Mouse (Mus musculus) kidney, postnatal 0 days (tissue): Measurements from ENCODE around the gene Enho. TPM values are rescaled to one million over a fixed set of nuclear protein-coding genes. Genes with fewer than 3 reads are reported as not detected.

Experiments used
- ATAC-seq: fragments of 200-750 bp; cut with Nextera tagmentation; replicated peaks from 2 replicates; pipeline ENCODE4 v1.8.0; 2017; ENCODE audit warnings: low read depth, moderate number of reproducible peaks, moderate TSS enrichment, moderate library complexity; ENCODE audit not compliant: low FRiP score
- DNase-seq: peaks from one replicate; pipeline ENCODE4 v3.0.0-alpha.2; 2016; ENCODE audit warnings: low spot score
- H3K27ac ChIP-seq: fragments of 300-500 bp; sonication (generic); 2 replicates; pipeline ENCODE4 v1.5.1; 2014; ENCODE audit warnings: mild to moderate bottlenecking
- H3K27me3 ChIP-seq: fragments of 300-500 bp; sonication (generic); 2 replicates; pipeline ENCODE4 v1.6.1; 2014; ENCODE audit warnings: low read length, mixed read lengths; ENCODE audit not compliant: insufficient read depth
- H3K36me3 ChIP-seq: fragments of 300-500 bp; sonication (generic); 2 replicates; pipeline ENCODE4 v1.6.1; 2014; ENCODE audit warnings: low read length, mixed read lengths; ENCODE audit not compliant: insufficient read depth
- H3K4me1 ChIP-seq: fragments of 300-500 bp; sonication (generic); replicated peaks from 2 replicates; pipeline ENCODE4 v1.6.1; 2014; ENCODE audit warnings: antibody characterized with exemption, low read length, mixed read lengths; ENCODE audit not compliant: insufficient read depth
- H3K4me2 ChIP-seq: fragments of 300-500 bp; sonication (generic); 2 replicates; pipeline ENCODE4 v1.6.1; 2014; ENCODE audit warnings: mild to moderate bottlenecking, low read length, moderate library complexity, mixed read lengths
- H3K4me3 ChIP-seq: fragments of 300-500 bp; sonication (generic); replicated peaks from 2 replicates; pipeline ENCODE4 v1.5.1; 2014; ENCODE audit warnings: low read depth, low read length
- H3K9ac ChIP-seq: fragments of 300-500 bp; sonication (generic); 2 replicates; pipeline ENCODE4 v1.6.1; 2014; ENCODE audit warnings: low read depth, low read length
- H3K9me3 ChIP-seq: fragments of 300-500 bp; sonication (generic); replicated peaks from 2 replicates; pipeline ENCODE4 v1.6.1; 2016; ENCODE audit warnings: low read length, inconsistent platforms, mixed read lengths
- CTCF ChIP-seq: IDR thresholded peaks from 2 replicates; pipeline ENCODE4 v1.5.1; 2016; ENCODE audit warnings: antibody characterized with exemption, low read depth, mild to moderate bottlenecking, moderate library complexity
- WGBS: fragments of 180-500 bp; shearing (Covaris S2); extraction: QIAGEN DNeasy Blood & Tissue Kit; methylation state at CpG from one replicate; pipeline ENCODE4 v1.1.7; 2014; 5-methylcytosine and 5-hydroxymethylcytosine counted together
- polyA plus RNA-seq: library from polyadenylated mRNA; unstranded; fragments of >200 nt; fragmentation: Nextera tagmentation; extraction: Ambion mirVana; gene quantifications from 2 replicates; pipeline ENCODE4 v1.2.1, GENCODE M21; 2015

Enho gene
- polyA plus RNA-seq, 1 experiment from 2014 or later = 23.9 TPM

- no peaks in the 10 kb centered on the region for H3K9me3 ChIP-seq
- no peaks in the 10 kb centered on the region for H3K36me3 ChIP-seq
- H3K27me3 ChIP-seq = no peaks in the 10 kb centered on the region
- no peak for TF ChIP-seq CTCF
- DNase-seq (no peak), ATAC-seq (no peak)
- H3K4me1 ChIP-seq = peaks cover 28% of the 10 kb centered on the region; the same call in 1 of the 2 replicates
- H3K9ac ChIP-seq = no peak overlapping the region
- no peak overlapping the region for H3K4me2 ChIP-seq
- no peak overlapping the region for H3K27ac ChIP-seq
- WGBS = 64% methylated on average over 9 of the region's 9 CpGs
- H3K4me3 ChIP-seq = no peak overlapping the region
These were observed 7.1 kb downstream of the Enho start for GRCm38 (mm10) chr4:41633001-41633400.

DNA sequence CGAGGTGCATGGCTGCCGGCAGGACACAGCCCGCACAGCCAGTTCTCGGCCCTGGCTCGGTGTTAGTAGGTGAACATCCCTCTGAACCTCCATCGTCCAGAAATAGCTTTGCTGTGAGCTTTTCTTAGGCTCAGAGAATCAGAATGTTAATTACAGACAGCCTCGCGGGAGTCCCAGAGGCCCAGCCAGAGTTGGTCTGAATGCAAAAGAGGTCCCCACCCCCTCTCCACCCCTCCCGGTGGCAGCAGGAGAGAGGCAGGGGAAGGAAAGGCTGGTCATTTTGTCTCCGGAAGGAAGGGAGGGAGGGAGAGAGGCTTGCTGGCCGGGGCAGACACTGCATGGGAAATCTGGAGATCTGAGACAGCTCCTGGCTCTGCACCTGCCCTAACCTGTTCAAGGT lies 8.7 kb downstream of the Enho start:
- DNase-seq = peak; percentile 62
- no peak for ATAC-seq
- 4% methylated on average over 11 of the region's 11 CpGs for WGBS
- TF ChIP-seq CTCF = no peak
- peaks cover 23% of the 10 kb centered on the region; the same call in 1 of the 2 replicates for H3K4me1 ChIP-seq
- peak overlapping the region; percentile 29; the same call in 1 of the 2 replicates for H3K9ac ChIP-seq
- no peaks in the 10 kb centered on the region for H3K36me3 ChIP-seq
- no peak overlapping the region for H3K4me2 ChIP-seq
- H3K9me3 ChIP-seq = no peaks in the 10 kb centered on the region
- H3K27me3 ChIP-seq = no peaks in the 10 kb centered on the region
- no peak overlapping the region for H3K4me3 ChIP-seq
- peak overlapping the region; percentile 8; the same call in 1 of the 2 replicates for H3K27ac ChIP-seq

- no peak overlapping the region for H3K4me3 ChIP-seq
- no peak for TF ChIP-seq CTCF
- ATAC-seq (no peak), DNase-seq (no peak)
- no peaks in the 10 kb centered on the region for H3K36me3 ChIP-seq
- no peaks in the 10 kb centered on the region for H3K27me3 ChIP-seq
- H3K9ac ChIP-seq = no peak overlapping the region
- WGBS = 44% methylated on average over 6 of the region's 6 CpGs
- H3K27ac ChIP-seq = no peak overlapping the region
- no peaks in the 10 kb centered on the region for H3K9me3 ChIP-seq
- H3K4me1 ChIP-seq = peaks cover 15% of the 10 kb centered on the region; the same call in 1 of the 2 replicates
- H3K4me2 ChIP-seq = no peak overlapping the region
These were observed 9.9 kb downstream of the Enho start for GRCm38 (mm10) chr4:41630196-41630595.

DNA sequence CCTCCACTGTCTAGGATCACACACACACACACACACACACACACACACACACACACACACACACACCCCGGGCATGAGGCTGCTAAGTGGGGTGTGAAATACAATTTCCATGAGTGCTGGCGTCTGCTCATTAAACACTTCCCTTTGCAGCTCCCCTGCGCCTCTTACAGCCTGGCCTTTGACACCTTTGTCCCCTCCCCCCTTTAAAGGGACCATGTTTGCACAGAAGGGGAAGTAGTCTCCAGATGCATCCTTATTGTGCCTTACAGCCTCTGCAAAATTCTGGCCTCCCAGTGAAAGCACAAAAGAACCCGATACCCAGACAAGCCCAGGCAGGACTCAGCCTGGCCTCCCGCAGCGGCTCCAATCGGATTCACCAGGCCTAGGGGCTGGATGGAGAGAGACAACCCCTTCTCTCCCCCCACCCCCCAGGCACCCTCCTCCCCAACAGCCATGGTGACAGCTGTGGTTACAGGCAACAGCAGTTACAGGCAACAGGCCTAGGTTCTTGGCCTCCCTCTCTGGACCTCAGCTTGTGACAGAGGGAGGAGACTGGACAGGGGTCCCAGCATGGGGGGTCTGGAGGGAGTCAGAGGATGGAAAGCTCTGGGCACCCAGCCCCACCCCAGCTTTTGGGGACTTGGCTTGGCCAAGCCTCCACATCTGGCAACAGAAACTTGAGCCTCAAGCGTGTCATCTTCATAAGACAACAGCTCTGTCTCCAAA lies 11.8 kb downstream of the Enho start:
- Histone ChIP-seq H3K9ac (peak overlapping the region; percentile 29; the same call in 1 of the 2 replicates), H3K9me3 (no peaks in the 10 kb centered on the region), H3K4me3 (no peak overlapping the region), H3K36me3 (no peaks in the 10 kb centered on the region), H3K4me2 (no peak overlapping the region), H3K4me1 (peaks cover 15% of the 10 kb centered on the region; the same call in 1 of the 2 replicates), H3K27ac (peak overlapping the region; percentile 40; the same call in 1 of the 2 replicates), H3K27me3 (no peaks in the 10 kb centered on the region)
- DNase-seq (peak; percentile 80), ATAC-seq (peak; percentile 40)
- 11% methylated on average over 8 of the region's 8 CpGs for WGBS
- TF ChIP-seq CTCF = no peak

- Histone ChIP-seq H3K4me2 (no peak overlapping the region), H3K27me3 (no peaks in the 10 kb centered on the region; the same call in 1 of the 2 replicates), H3K9me3 (no peaks in the 10 kb centered on the region), H3K27ac (no peak overlapping the region), H3K4me1 (no peaks in the 10 kb centered on the region), H3K9ac (no peak overlapping the region), H3K36me3 (no peaks in the 10 kb centered on the region), H3K4me3 (no peak overlapping the region)
- ATAC-seq = no peak
- DNase-seq = no peak
- no peak for TF ChIP-seq CTCF
- 86% methylated on average over 14 of the region's 14 CpGs for WGBS
These were observed 18.1 kb downstream of the Enho start for GRCm38 (mm10) chr4:41622071-41622470.

DNA sequence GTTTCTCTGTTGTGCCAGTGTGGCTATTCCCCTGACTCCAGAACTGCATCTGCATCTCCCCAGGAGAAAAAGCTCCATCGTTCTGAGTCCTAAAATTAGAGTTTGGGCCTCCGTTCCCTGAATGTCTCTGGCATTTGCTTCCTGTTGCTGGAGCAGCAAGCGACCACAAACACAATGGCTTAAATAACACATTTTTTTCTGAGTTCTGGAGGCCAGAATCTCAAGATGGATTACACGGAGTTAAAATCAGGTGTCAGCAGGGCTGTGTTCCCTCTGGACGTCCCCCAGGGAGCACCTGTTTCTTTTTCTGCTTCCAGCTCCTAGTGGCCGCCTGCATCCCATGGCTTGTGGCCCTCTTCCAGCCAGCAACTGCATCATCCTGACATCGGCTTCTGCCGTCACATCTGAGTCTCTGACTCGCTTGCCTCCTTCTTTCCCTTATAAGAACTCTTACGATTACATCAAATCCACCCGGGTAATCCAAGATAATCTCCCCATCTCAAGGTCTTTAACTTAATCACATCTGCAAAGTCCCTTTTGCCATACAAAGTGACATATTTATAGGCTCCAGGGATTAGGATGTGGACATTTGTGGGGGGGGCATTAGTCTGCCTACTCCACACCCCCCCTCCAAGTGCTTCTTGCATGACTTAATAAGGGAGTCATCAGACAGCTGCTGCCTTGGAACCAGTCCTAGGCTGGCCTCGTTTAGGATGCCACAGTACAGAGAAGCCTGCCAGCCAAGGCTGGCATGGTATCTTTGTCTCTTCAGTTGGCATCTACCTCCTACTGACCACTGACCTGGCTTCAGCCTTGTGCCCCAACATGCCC lies 21.0 kb downstream of the Enho start:
- Histone ChIP-seq H3K4me3 (no peak overlapping the region), H3K4me2 (no peak overlapping the region), H3K9ac (no peak overlapping the region), H3K27ac (no peak overlapping the region), H3K36me3 (no peaks in the 10 kb centered on the region), H3K4me1 (no peaks in the 10 kb centered on the region), H3K9me3 (no peaks in the 10 kb centered on the region), H3K27me3 (no peaks in the 10 kb centered on the region; the same call in 1 of the 2 replicates)
- ATAC-seq (no peak), DNase-seq (no peak)
- no peak for TF ChIP-seq CTCF
- 51% methylated on average over 12 of the region's 12 CpGs for WGBS
